Mouse (Mus musculus) ES-CJ7 (cell line): ENCODE measurements around the gene C5ar2.
"Not testable (repeated sequence)": the region's sequence is repeated elsewhere in the genome, so short reads cannot be mapped to it uniquely, and the experiment has no call there.

Experiments
- DNase-seq: peaks from one replicate; pipeline ENCODE4 v3.0.0; 2011; ENCODE audit warnings: low read depth, low spot score

The C5ar2 gene

GRCm38 (mm10) chr7:16244067-16244466 lies at the start of gene C5ar2:
Gene C5ar2 (minus strand): TSS chr7:16244154.
- DNase-seq, result no peak

- no peak for DNase-seq
Measured at GRCm38 (mm10) chr7:16287791-16288190, 43.8 kb upstream of the C5ar2 start.

- DNase-seq, result no peak
Measured at GRCm38 (mm10) chr7:16287016-16287415, 43.1 kb upstream of the C5ar2 start.

- DNase-seq, result peak; percentile 98
Measured at GRCm38 (mm10) chr7:16286026-16286961, 42.3 kb upstream of the C5ar2 start, which contains the start of gene Ccdc9. Gene Ccdc9 (minus strand): TSS chr7:16286795.

GRCm38 (mm10) chr7:16285450-16286025 lies 41.6 kb upstream of the C5ar2 start:
- peak; percentile 88 for DNase-seq

- no peak for DNase-seq
Measured at GRCm38 (mm10) chr7:16284904-16285303, 41.0 kb upstream of the C5ar2 start.

GRCm38 (mm10) chr7:16284001-16284400 lies 40.0 kb upstream of the C5ar2 start:
- no peak for DNase-seq

- no peak for DNase-seq
Measured at GRCm38 (mm10) chr7:16282334-16282733, 38.4 kb upstream of the C5ar2 start.

GRCm38 (mm10) chr7:16280721-16281120 lies 36.8 kb upstream of the C5ar2 start:
- no peak for DNase-seq

- no peak for DNase-seq
Measured at GRCm38 (mm10) chr7:16274922-16275890, 31.3 kb upstream of the C5ar2 start.

- peak; percentile 73 for DNase-seq
Measured at GRCm38 (mm10) chr7:16273766-16274140, 29.8 kb upstream of the C5ar2 start.

GRCm38 (mm10) chr7:16273081-16273765 lies 29.3 kb upstream of the C5ar2 start, which contains the start of gene Inafm1:
Gene Inafm1 (minus strand): TSS chr7:16273617.
- DNase-seq, result peak; percentile 96

GRCm38 (mm10) chr7:16272681-16273080 lies 28.7 kb upstream of the C5ar2 start:
- peak; percentile 48 for DNase-seq

GRCm38 (mm10) chr7:16271139-16271538 lies 27.2 kb upstream of the C5ar2 start:
- DNase-seq, result no peak

- not testable (repeated sequence) for DNase-seq
Measured at GRCm38 (mm10) chr7:16266593-16266992, 22.6 kb upstream of the C5ar2 start.

- DNase-seq, result no peak
Measured at GRCm38 (mm10) chr7:16265856-16266255, 21.9 kb upstream of the C5ar2 start.

GRCm38 (mm10) chr7:16263843-16264242 lies 19.9 kb upstream of the C5ar2 start:
- no peak for DNase-seq

GRCm38 (mm10) chr7:16263015-16263787 lies 19.2 kb upstream of the C5ar2 start:
- peak; percentile 86 for DNase-seq

GRCm38 (mm10) chr7:16261097-16261496 lies 17.1 kb upstream of the C5ar2 start:
- no peak for DNase-seq

- no peak for DNase-seq
Measured at GRCm38 (mm10) chr7:16259110-16259590, 15.2 kb upstream of the C5ar2 start, which contains the start of gene C5ar1. Gene C5ar1 (minus strand): TSS chr7:16259540.
